Mouse (Mus musculus) large intestine, adult 2 months (tissue): ENCODE results near the gene Tnni3k. TPM values are rescaled to one million over a fixed set of nuclear protein-coding genes. Genes with fewer than 3 reads are reported as not detected.

Source experiments
- DNase-seq: peaks from one replicate; pipeline ENCODE4 v3.0.0-alpha.2; 2012; ENCODE audit warnings: low read depth, low spot score
- WGBS: fragments of 180-500 bp; shearing (Covaris S2); methylation state at CpG from one replicate; pipeline ENCODE4 v1.1.7; 2018; 5-methylcytosine and 5-hydroxymethylcytosine counted together
- polyA plus RNA-seq: library from polyadenylated mRNA; depleted of rRNA; stranded (reverse); fragments of >200 nt; gene quantifications from 2 replicates; pipeline ENCODE4 v1.2.3, GENCODE M21; 2012; rRNA removed

Gene Tnni3k
- polyA plus RNA-seq, result 0.07 and 0.22 TPM in 2 replicates

GRCm38 (mm10) chr3:155055231-155055916 is at the start of gene Tnni3k:
Gene Tnni3k (minus strand): TSS chr3:155055407.
- no peak for DNase-seq
- 67% methylated on average over 6 of the region's 6 CpGs for WGBS

DNA sequence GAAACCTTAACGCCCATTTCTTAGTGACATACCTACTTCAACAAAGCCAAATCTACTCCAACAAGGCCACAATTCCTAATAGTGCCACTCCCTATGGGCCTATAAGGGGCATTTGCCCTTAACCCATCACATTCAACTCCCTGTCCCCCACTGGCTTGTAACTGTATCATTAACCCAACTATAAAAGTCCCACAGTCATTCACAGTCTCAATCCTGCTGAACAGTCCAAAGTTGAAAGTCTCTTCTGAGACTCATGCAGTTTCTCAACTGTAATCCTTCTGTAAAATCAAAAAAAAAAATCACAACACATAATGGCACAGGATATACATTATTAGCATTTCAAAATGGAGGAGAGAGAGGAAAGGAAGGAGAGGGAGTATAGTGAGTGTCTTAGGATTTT is 44.1 kb upstream of the Tnni3k start:
- 76% methylated on average over 1 of the region's 1 CpGs for WGBS
- no peak for DNase-seq

DNA sequence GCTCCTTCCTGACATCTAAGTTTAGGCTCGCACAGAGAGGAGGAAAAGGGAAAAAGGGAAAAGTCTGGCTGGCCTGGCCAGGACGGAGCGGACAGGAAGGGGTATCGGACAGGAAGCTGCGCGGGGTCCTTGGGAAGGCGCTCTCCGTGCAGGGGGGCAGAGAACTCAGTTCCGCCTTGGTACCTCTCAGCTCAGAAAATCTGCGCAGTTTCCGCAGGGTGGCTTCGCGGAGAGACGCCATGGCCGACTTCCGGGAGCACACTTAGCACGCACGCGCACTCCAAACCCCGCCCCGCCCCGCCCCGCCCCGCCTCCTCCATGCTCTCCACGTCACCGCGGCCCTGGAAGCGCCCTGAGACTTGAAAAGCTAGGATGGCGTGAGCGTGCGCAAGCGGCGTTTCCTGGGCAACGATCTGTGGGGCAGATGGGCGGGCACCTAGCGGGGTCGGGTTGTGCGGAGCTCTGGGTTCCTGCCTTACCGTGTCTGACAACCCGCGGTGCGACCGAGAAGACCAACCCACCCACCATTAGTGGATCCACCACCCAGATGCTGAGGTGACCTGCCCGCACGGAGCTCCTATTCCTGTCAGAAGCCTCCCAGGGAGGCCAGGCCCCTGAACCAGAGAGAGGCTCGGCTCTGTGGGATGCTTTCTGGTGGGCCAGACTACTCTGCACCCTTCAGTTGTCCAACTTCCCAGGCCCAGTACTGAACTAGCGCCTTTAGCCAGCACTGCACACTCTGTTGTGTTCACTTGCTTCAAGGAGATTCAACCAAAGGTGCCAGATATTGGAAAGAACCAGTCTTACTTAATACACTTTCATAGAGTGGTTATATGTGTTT is 38.1 kb upstream of the Tnni3k start, which contains the start of the genes Fpgt and Lrriq3:
TSS of gene Fpgt (minus strand) at position 288 of the 841 bp plus-strand sequence.
TSS of gene Lrriq3 (plus strand) at position 319 of the 841 bp plus-strand sequence.
- WGBS, result 2% methylated on average over 47 of the region's 47 CpGs
- DNase-seq, result peak; percentile 67

DNA sequence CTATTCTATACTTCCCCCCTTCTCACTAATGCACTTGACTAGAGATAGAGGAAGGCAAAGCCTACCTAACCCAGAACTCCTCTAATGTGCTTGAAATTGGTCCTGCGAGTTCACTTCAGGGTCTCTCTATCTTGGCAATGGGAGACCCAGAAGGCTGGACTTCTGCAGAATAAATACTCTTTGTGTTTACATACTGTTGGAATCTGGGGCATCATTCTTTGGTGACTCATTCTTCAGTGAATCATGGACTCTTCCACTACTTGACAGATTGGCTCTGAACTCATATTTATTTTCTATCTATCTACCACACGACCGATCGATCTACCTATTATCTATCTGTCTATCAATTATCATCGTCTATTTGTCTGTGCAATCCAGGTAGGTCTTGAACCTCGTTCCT is 36.9 kb upstream of the Tnni3k start:
- 83% methylated on average over 6 of the region's 6 CpGs for WGBS
- DNase-seq, result no peak

- no peak for DNase-seq
- 87% methylated on average over 4 of the region's 4 CpGs for WGBS
Observed at GRCm38 (mm10) chr3:155077908-155078307, 22.7 kb upstream of the Tnni3k start.

- DNase-seq, result no peak
Observed at GRCm38 (mm10) chr3:155059449-155059822, 4.2 kb upstream of the Tnni3k start.

GRCm38 (mm10) chr3:155058800-155059448 is 3.7 kb upstream of the Tnni3k start:
- DNase-seq, result no peak
- 47% methylated on average over 6 of the region's 6 CpGs for WGBS

GRCm38 (mm10) chr3:155057566-155057965 is 2.4 kb upstream of the Tnni3k start:
- no peak for DNase-seq

DNA sequence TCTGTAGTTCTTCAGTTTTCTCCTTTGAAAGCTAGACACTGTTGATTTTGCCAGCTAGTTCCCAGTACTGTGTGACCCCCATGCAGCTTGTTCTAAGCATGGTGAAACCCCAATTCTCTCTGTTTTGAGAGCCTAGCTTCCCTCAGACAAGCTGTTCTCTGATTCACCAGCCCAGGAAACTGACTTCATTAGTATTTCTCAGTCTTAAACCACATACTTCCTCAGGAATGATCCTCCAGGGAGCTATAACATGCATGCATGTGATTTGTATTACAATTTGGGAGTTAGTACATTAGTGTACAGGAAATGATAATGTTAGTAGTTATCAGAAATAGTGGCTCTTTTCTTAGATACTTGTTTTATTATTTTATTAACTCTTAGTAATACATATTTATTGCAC is 1.4 kb upstream of the Tnni3k start:
- no peak for DNase-seq

- 16% methylated on average over 1 of the region's 1 CpGs for WGBS
- no peak for DNase-seq
Observed at GRCm38 (mm10) chr3:155053189-155053588, 2.0 kb downstream of the Tnni3k start.

- no peak for DNase-seq
Observed at GRCm38 (mm10) chr3:155052021-155052420, 3.2 kb downstream of the Tnni3k start.

GRCm38 (mm10) chr3:155039012-155039836 is 16.0 kb downstream of the Tnni3k start:
- DNase-seq, result no peak
- WGBS, result 61% methylated on average over 1 of the region's 1 CpGs

DNA sequence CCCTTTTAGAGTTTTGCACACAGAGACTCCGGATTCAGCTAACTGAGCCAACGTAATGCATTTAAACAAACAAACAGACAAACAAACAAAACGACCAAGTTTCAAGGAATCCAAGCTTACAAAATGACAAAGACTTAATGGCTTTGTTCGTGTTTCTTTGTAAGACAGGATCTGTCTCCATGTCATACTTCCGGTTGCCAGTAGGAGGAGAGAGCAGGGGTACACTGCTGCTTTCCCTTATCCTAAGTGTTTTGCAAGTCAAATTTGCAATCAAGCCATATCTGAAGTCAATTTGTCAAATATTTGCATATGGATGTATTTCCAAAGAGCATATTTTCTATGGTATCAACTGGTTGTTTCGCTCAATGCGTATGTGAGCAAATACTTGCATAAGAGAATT is 20.9 kb downstream of the Tnni3k start:
- DNase-seq, result no peak
- 80% methylated on average over 7 of the region's 7 CpGs for WGBS

- DNase-seq, result no peak
- WGBS, result 89% methylated on average over 9 of the region's 9 CpGs
Observed at GRCm38 (mm10) chr3:155030200-155030599, 25.0 kb downstream of the Tnni3k start.

DNA sequence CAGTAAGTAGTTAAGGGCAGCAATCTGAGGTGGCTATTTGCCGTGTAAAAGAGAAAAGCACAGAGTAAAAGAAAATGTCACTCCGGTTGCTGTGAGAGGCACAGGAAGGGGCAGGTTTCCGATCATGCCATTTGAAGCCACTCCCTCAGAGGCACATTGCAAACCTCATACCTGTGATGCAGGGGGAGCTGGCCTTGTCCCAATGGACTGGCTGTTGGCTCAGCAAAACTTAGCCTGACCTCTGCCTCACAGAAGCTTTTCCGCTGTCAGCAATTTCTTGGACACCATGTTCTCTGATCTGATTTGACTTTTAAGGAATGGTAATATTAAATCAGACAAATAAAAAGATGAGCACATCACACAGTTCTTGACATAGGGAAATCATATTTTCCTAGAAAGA is 52.4 kb downstream of the Tnni3k start:
- no peak for DNase-seq
- 49% methylated on average over 4 of the region's 4 CpGs for WGBS

GRCm38 (mm10) chr3:155001056-155001455 is 54.2 kb downstream of the Tnni3k start:
- no peak for DNase-seq

DNA sequence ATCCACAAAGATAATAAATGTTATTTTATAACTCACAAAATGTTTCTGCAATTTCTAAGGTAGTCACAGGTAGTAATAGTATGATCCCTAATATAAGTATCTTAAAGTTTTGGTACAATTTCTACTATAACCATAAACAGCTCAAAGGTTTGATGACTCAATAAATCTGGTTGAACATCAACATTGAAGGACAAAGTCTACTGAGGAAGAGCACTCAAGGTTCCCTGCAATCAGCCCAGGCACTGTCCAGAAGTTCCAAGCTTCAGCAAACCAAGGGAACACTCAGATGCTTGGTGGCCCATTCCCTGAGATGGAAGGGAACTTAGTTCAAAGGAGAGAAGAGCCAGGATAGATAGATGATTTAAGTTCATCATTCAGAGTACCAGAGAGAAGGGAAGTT is 62.5 kb downstream of the Tnni3k start:
- peak; percentile 38 for DNase-seq

DNA sequence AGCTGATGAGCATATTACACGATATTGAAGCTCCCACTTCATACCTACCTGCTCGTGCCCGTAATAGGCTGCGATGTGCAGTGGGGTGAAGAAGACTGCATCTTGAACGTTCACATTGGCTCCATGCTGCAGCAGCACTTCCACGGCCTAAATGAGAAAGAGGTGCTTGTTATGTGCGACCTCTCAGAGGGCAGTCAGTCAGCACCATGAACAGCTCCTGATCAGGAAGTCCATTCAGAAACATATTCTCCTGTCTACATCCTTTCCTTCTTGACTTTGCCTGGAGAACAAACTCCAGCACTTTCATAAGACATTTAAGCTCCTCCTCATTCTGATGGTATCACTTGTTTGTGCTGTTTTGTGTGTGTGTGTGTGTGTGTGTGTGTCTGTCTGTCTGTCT is 76.1 kb downstream of the Tnni3k start:
- DNase-seq, result no peak
- 75% methylated on average over 7 of the region's 7 CpGs for WGBS

- 55% methylated on average over 1 of the region's 1 CpGs for WGBS
- no peak for DNase-seq
Observed at GRCm38 (mm10) chr3:154971626-154972025, 83.6 kb downstream of the Tnni3k start.

DNA sequence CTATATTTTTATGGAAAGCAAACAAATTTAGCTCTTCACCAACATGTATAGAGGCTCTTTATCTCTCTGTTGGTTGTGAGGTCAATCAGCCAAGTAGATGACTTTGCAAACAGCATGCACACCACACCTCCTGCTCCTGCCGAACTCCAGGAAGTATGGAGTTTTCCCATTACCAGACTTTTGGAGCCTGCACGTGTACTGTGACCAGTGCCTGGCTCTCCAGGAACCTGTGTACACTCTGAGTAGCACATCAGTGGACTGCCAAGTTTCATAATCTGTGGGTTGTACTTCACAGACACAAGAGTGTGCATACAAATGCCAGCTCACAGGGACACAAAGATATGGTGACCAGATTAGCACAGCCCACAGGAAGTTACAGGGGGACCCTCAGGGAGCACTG is 84.2 kb downstream of the Tnni3k start:
- WGBS, result 23% methylated on average over 2 of the region's 2 CpGs

More for the DNA sequence above, 84.2 kb downstream of the Tnni3k start:
- DNase-seq, result peak; percentile 16
